Mouse (Mus musculus): ENCODE data around the gene Ctdspl. TPM values are rescaled to one million over a fixed set of nuclear protein-coding genes. Genes with fewer than 3 reads are reported as not detected.
A peak's percentile ranks its signal among the peaks of the same experiment; 100 is the strongest.

Gene Ctdspl
- polyA plus RNA-seq, 1 experiment from 2014 or later = 7.9 TPM

- WGBS = 79% methylated on average over 10 of the region's 10 CpGs
- H3K9me3 ChIP-seq (replicated peaks) = no peaks in the 10 kb centered on the region
These were observed 23.8 kb downstream of the Ctdspl start for GRCm38 (mm10) chr9:118950061-118950460.

GRCm38 (mm10) chr9:118950751-118951150 is 24.5 kb downstream of the Ctdspl start:
- 87% methylated on average over 2 of the region's 2 CpGs for WGBS
- Histone ChIP-seq H3K4me1 (no peaks in the 10 kb centered on the region; the same call in 1 of the 2 replicates), H3K36me3 (no peaks in the 10 kb centered on the region), H3K27me3 (replicated peaks) (no peaks in the 10 kb centered on the region), H3K9ac (replicated peaks) (no peak overlapping the region), H3K27ac (replicated peaks) (no peak overlapping the region), H3K4me3 (replicated peaks) (no peak overlapping the region), H3K9me3 (replicated peaks) (no peaks in the 10 kb centered on the region), H3K4me2 (no peak overlapping the region)
- no peak for ATAC-seq (ENCODE audit: low FRiP score)

More at GRCm38 (mm10) chr9:118950061-118950460, 23.8 kb downstream of the Ctdspl start:
- Histone ChIP-seq H3K4me3 (replicated peaks) (no peak overlapping the region), H3K27ac (replicated peaks) (no peak overlapping the region), H3K36me3 (no peaks in the 10 kb centered on the region), H3K9ac (replicated peaks) (no peak overlapping the region), H3K4me2 (no peak overlapping the region), H3K4me1 (no peaks in the 10 kb centered on the region; the same call in 1 of the 2 replicates), H3K27me3 (replicated peaks) (no peaks in the 10 kb centered on the region)
- no peak for ATAC-seq (ENCODE audit: low FRiP score)

- Histone ChIP-seq H3K4me3 (replicated peaks) (no peak overlapping the region), H3K27me3 (replicated peaks) (no peaks in the 10 kb centered on the region), H3K9me3 (replicated peaks) (no peaks in the 10 kb centered on the region), H3K36me3 (no peaks in the 10 kb centered on the region), H3K27ac (replicated peaks) (no peak overlapping the region), H3K4me1 (no peaks in the 10 kb centered on the region; the same call in 1 of the 2 replicates), H3K9ac (replicated peaks) (no peak overlapping the region), H3K4me2 (no peak overlapping the region)
- ATAC-seq (ENCODE audit: low FRiP score) = no peak
- 94% methylated on average over 7 of the region's 7 CpGs for WGBS
These were observed 25.1 kb downstream of the Ctdspl start for GRCm38 (mm10) chr9:118951381-118951780.

- Histone ChIP-seq H3K9me3 (replicated peaks) (no peaks in the 10 kb centered on the region), H3K27ac (replicated peaks) (no peak overlapping the region), H3K4me1 (no peaks in the 10 kb centered on the region; the same call in 1 of the 2 replicates), H3K36me3 (no peaks in the 10 kb centered on the region), H3K4me2 (no peak overlapping the region), H3K9ac (replicated peaks) (no peak overlapping the region), H3K4me3 (replicated peaks) (no peak overlapping the region), H3K27me3 (replicated peaks) (no peaks in the 10 kb centered on the region)
- ATAC-seq (ENCODE audit: low FRiP score) = no peak
- 81% methylated on average over 16 of the region's 16 CpGs for WGBS
These were observed 25.9 kb downstream of the Ctdspl start for GRCm38 (mm10) chr9:118952180-118952579.

GRCm38 (mm10) chr9:118953465-118954194 is 27.4 kb downstream of the Ctdspl start:
- no peaks in the 10 kb centered on the region; the same call in 1 of the 2 replicates for H3K4me1 ChIP-seq
- no peaks in the 10 kb centered on the region for H3K9me3 ChIP-seq (replicated peaks)
- no peak overlapping the region for H3K27ac ChIP-seq (replicated peaks)
- no peak overlapping the region for H3K9ac ChIP-seq (replicated peaks)
- H3K4me3 ChIP-seq (replicated peaks) = no peak overlapping the region
- WGBS = 94% methylated on average over 16 of the region's 16 CpGs
- no peak overlapping the region for H3K4me2 ChIP-seq
- H3K36me3 ChIP-seq = no peaks in the 10 kb centered on the region
- no peaks in the 10 kb centered on the region for H3K27me3 ChIP-seq (replicated peaks)
- no peak for ATAC-seq (ENCODE audit: low FRiP score)

- Histone ChIP-seq H3K9ac (replicated peaks) (no peak overlapping the region), H3K27me3 (replicated peaks) (no peaks in the 10 kb centered on the region), H3K4me1 (no peaks in the 10 kb centered on the region), H3K4me2 (no peak overlapping the region), H3K9me3 (replicated peaks) (no peaks in the 10 kb centered on the region), H3K4me3 (replicated peaks) (no peak overlapping the region), H3K36me3 (no peaks in the 10 kb centered on the region), H3K27ac (replicated peaks) (no peak overlapping the region)
- 84% methylated on average over 7 of the region's 7 CpGs for WGBS
- ATAC-seq (ENCODE audit: low FRiP score) = no peak
These were observed 32.5 kb downstream of the Ctdspl start for GRCm38 (mm10) chr9:118958802-118959201.

- peaks cover 8% of the 10 kb centered on the region; the same call in 1 of the 2 replicates for H3K4me1 ChIP-seq
- no peaks in the 10 kb centered on the region for H3K36me3 ChIP-seq
- H3K9me3 ChIP-seq (replicated peaks) = no peaks in the 10 kb centered on the region
- 71% methylated on average over 16 of the region's 16 CpGs for whole genome bisulfite sequencing
- H3K4me2 ChIP-seq = no peak overlapping the region
- 0 out of 2 replicates have a peak overlapping the region, but pooled peaks have one; percentile 25 for H3K27ac ChIP-seq (replicated peaks)
- no peak overlapping the region for H3K4me3 ChIP-seq (replicated peaks)
- H3K9ac ChIP-seq (replicated peaks) = no peak overlapping the region
- no peaks in the 10 kb centered on the region for H3K27me3 ChIP-seq (replicated peaks)
- no peak for ATAC-seq (ENCODE audit: low FRiP score)
These were observed 34.3 kb downstream of the Ctdspl start for GRCm38 (mm10) chr9:118960415-118961091.

GRCm38 (mm10) chr9:118963149-118963548 is 36.9 kb downstream of the Ctdspl start:
- no peak for ATAC-seq (ENCODE audit: low FRiP score)
- Histone ChIP-seq H3K4me1 (peaks cover 8% of the 10 kb centered on the region; the same call in 1 of the 2 replicates), H3K27ac (replicated peaks) (no peak overlapping the region), H3K27me3 (replicated peaks) (no peaks in the 10 kb centered on the region), H3K36me3 (0 out of 2 replicates have a peak, but pooled peaks cover 4% of the 10 kb centered on the region), H3K9me3 (replicated peaks) (no peaks in the 10 kb centered on the region), H3K9ac (replicated peaks) (no peak overlapping the region), H3K4me2 (no peak overlapping the region), H3K4me3 (replicated peaks) (no peak overlapping the region)
- WGBS = 88% methylated on average over 9 of the region's 9 CpGs

- Histone ChIP-seq H3K4me2 (no peak overlapping the region), H3K36me3 (0 out of 2 replicates have a peak, but pooled peaks cover 4% of the 10 kb centered on the region), H3K9me3 (replicated peaks) (no peaks in the 10 kb centered on the region), H3K27me3 (replicated peaks) (no peaks in the 10 kb centered on the region), H3K4me1 (peaks cover 8% of the 10 kb centered on the region; the same call in 1 of the 2 replicates), H3K27ac (replicated peaks) (peak overlapping the region; percentile 45; the same call in 1 of the 2 replicates), H3K9ac (replicated peaks) (no peak overlapping the region), H3K4me3 (replicated peaks) (no peak overlapping the region)
- 65% methylated on average over 18 of the region's 18 CpGs for WGBS
- no peak for ATAC-seq (ENCODE audit: low FRiP score)
These were observed 38.2 kb downstream of the Ctdspl start for GRCm38 (mm10) chr9:118964263-118965034.

- Histone ChIP-seq H3K27ac (replicated peaks) (no peak overlapping the region), H3K4me1 (peaks cover 14% of the 10 kb centered on the region), H3K9me3 (replicated peaks) (no peaks in the 10 kb centered on the region), H3K9ac (replicated peaks) (no peak overlapping the region), H3K4me2 (no peak overlapping the region), H3K27me3 (replicated peaks) (no peaks in the 10 kb centered on the region), H3K4me3 (replicated peaks) (no peak overlapping the region), H3K36me3 (0 out of 2 replicates have a peak, but pooled peaks cover 4% of the 10 kb centered on the region)
- no peak for ATAC-seq (ENCODE audit: low FRiP score)
- 94% methylated on average over 4 of the region's 4 CpGs for WGBS
These were observed 43.6 kb downstream of the Ctdspl start for GRCm38 (mm10) chr9:118969810-118970209.

GRCm38 (mm10) chr9:118973028-118973427 is 46.8 kb downstream of the Ctdspl start:
- no peak for ATAC-seq (ENCODE audit: low FRiP score)

More at GRCm38 (mm10) chr9:118973028-118973427, 46.8 kb downstream of the Ctdspl start:
- 76% methylated on average over 7 of the region's 7 CpGs for WGBS
- H3K36me3 ChIP-seq = no peaks in the 10 kb centered on the region
- no peak overlapping the region for H3K9ac ChIP-seq (replicated peaks)
- H3K27ac ChIP-seq (replicated peaks) = no peak overlapping the region; the same call in 1 of the 2 replicates
- H3K9me3 ChIP-seq (replicated peaks) = no peaks in the 10 kb centered on the region
- no peak overlapping the region for H3K4me3 ChIP-seq (replicated peaks)
- H3K4me2 ChIP-seq = no peak overlapping the region
- H3K4me1 ChIP-seq = peaks cover 30% of the 10 kb centered on the region
- H3K27me3 ChIP-seq (replicated peaks) = no peaks in the 10 kb centered on the region

All from neural tube, embryonic 15.5 days (tissue).